Mouse (Mus musculus) cortical plate, adult 2 months (tissue): ENCODE results near the gene Arhgap23. TPM values are rescaled to one million over a fixed set of nuclear protein-coding genes. Genes with fewer than 3 reads are reported as not detected.

Experiments
- H3K27ac ChIP-seq: fragments of 200-500 bp; 2 replicates; pipeline ENCODE4 v1.5.1; 2012; ENCODE audit warnings: low read length, control low read depth, inconsistent platforms; ENCODE audit not compliant: insufficient read depth
- H3K4me1 ChIP-seq: fragments of 200-500 bp; 2 replicates; pipeline ENCODE4 v1.6.1; 2011; ENCODE audit warnings: low read length; ENCODE audit not compliant: control insufficient read depth, insufficient read depth
- H3K4me3 ChIP-seq: fragments of 200-500 bp; 2 replicates; pipeline ENCODE4 v1.5.1; 2011; ENCODE audit warnings: mild to moderate bottlenecking, low read length, control low read depth; ENCODE audit not compliant: insufficient read depth
- CTCF ChIP-seq: fragments of 200-500 bp; IDR thresholded peaks from 2 replicates; pipeline ENCODE4 v1.5.1; 2011; ENCODE audit warnings: mild to moderate bottlenecking, control low read depth, low read length; ENCODE audit not compliant: insufficient read depth; ENCODE audit errors: extremely low read depth
- POLR2A ChIP-seq: fragments of 200-500 bp; IDR thresholded peaks from 2 replicates; pipeline ENCODE4 v1.6.1; 2011; ENCODE audit warnings: mild to moderate bottlenecking, low read length, control low read depth; ENCODE audit not compliant: insufficient read depth; ENCODE audit errors: extremely low read depth
- polyA plus RNA-seq: library from polyadenylated mRNA; depleted of rRNA; stranded (reverse); fragments of >200 nt; gene quantifications from 2 replicates; pipeline ENCODE4 v1.2.3, GENCODE M21; 2012

The Arhgap23 gene
- polyA plus RNA-seq, 1 experiment = 71.5 TPM

- TF ChIP-seq POLR2A (no peak), CTCF (no peak)
- H3K4me3 ChIP-seq = no peak overlapping the region
- H3K4me1 ChIP-seq = no peaks in the 10 kb centered on the region
- H3K27ac ChIP-seq = no peak overlapping the region
These were observed 76.3 kb downstream of the Arhgap23 start for GRCm38 (mm10) chr11:97491640-97492039.

GRCm38 (mm10) chr11:97492836-97493235 lies 77.5 kb downstream of the Arhgap23 start:
- no peak for TF ChIP-seq CTCF
- no peak for TF ChIP-seq POLR2A
- H3K4me3 ChIP-seq = no peak overlapping the region
- H3K27ac ChIP-seq = no peak overlapping the region
- no peaks in the 10 kb centered on the region for H3K4me1 ChIP-seq

DNA sequence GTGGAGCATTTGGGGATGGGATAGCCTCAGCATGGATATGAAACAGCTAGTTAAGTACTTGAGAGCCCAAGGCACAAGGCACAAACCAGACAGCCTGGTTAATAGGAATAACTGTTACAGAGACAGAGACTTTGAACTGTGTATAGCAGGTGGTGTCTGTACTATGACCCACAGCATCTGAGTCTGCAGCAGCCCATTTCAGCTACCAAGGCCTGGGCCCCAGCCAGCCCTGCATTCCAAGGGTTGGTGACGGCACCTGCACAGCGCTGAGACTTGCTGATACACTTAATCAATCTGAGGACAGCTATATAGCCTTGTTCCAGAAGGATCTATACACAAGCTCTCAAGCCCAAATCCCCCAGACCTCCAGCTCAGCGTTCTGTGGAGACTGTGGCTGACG lies 82.2 kb downstream of the Arhgap23 start:
- no peak overlapping the region for H3K27ac ChIP-seq

GRCm38 (mm10) chr11:97499865-97500719 lies 84.8 kb downstream of the Arhgap23 start, which contains the start of gene 4933428G20Rik:
4933428G20Rik (minus strand) TSS chr11:97500340.
- Histone ChIP-seq H3K27ac (no peak within 1 kb of the TSS; the same call in 1 of the 2 replicates), H3K4me1 (peaks cover 1% of the 10 kb centered on the region; the same call in 1 of the 2 replicates)
- TF ChIP-seq POLR2A (peak; percentile 24; the same call in 1 of the 2 replicates), CTCF (no peak)

More for the DNA sequence above, 82.2 kb downstream of the Arhgap23 start:
- TF ChIP-seq POLR2A (no peak), CTCF (no peak)
- no peak overlapping the region for H3K4me3 ChIP-seq
- peaks cover under 1% of the 10 kb centered on the region; the same call in 1 of the 2 replicates for H3K4me1 ChIP-seq

DNA sequence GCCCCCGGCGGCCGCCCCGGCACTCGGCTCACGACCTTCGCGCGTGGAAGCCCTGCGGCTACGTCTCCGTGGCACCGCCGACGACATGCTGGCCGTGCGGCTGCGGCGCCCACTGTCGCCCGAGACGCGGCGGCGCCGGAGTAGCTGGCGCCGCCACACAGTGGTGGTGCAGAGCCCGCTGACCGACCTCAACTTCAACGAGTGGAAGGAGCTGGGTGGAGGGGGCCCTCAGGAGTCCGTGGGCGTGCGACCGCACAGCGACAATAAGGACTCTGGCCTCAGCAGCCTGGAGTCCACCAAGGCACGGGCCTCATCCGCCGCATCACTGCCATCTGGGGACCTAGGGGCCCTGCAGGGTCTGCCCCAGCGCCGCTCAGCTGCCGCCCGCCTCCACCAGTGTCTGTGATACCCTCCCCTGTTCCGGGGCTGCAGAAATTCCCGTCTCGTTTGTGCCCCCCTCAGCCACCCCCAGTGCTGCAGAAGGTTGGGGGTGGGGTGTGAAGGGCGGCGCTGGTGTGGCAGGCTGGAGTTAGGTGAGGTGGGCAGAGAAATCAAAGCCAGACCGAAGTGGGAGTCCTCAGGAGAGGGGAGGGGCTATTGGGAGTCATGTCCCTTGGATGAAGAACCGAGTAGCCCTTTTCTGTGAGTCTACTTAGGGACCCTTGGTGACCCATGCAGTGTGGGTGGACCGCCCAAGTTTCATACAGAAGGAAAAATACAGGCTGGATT lies 85.6 kb downstream of the Arhgap23 start:
- no peak overlapping the region; the same call in 1 of the 2 replicates for H3K27ac ChIP-seq
- TF ChIP-seq POLR2A (no peak), CTCF (no peak)
- H3K4me1 ChIP-seq = peaks cover 1% of the 10 kb centered on the region; the same call in 1 of the 2 replicates
- no peak overlapping the region for H3K4me3 ChIP-seq

More at GRCm38 (mm10) chr11:97499865-97500719, 84.8 kb downstream of the Arhgap23 start, which contains the start of gene 4933428G20Rik:
- H3K4me3 ChIP-seq = no peak within 1 kb of the TSS

DNA sequence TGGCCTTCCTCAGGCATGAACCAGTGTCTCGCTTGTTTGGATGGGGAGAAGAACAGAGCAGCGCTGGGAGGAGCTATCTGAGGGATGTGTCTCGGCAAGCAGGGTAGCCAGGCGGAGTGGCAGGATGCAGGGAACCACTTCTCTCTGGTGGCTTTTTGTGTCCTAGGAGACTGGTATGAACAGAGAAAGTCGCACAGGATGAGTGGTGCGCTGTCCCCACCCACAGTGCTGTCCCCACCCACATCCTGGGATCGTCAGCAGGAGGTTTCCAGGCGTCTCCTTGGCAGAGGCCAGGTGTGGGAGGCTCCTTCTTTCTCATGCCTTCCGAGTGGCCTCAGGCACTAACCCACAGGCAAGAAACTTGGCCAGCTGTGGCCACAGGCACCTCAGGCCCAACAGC lies 87.0 kb downstream of the Arhgap23 start:
- Histone ChIP-seq H3K4me1 (peaks cover 1% of the 10 kb centered on the region; the same call in 1 of the 2 replicates), H3K4me3 (no peak overlapping the region), H3K27ac (no peak overlapping the region)
- peak; percentile 28; the same call in 1 of the 2 replicates for TF ChIP-seq POLR2A
- TF ChIP-seq CTCF = no peak

- H3K4me3 ChIP-seq = no peak overlapping the region
- TF ChIP-seq CTCF (no peak), POLR2A (no peak)
- H3K27ac ChIP-seq = no peak overlapping the region
- H3K4me1 ChIP-seq = peaks cover 1% of the 10 kb centered on the region; the same call in 1 of the 2 replicates
These were observed 87.5 kb downstream of the Arhgap23 start for GRCm38 (mm10) chr11:97502846-97503245.

- Histone ChIP-seq H3K4me1 (peaks cover 1% of the 10 kb centered on the region; the same call in 1 of the 2 replicates), H3K27ac (no peak overlapping the region), H3K4me3 (no peak overlapping the region)
- TF ChIP-seq CTCF (no peak), POLR2A (no peak)
These were observed 90.5 kb downstream of the Arhgap23 start for GRCm38 (mm10) chr11:97505784-97506183.

DNA sequence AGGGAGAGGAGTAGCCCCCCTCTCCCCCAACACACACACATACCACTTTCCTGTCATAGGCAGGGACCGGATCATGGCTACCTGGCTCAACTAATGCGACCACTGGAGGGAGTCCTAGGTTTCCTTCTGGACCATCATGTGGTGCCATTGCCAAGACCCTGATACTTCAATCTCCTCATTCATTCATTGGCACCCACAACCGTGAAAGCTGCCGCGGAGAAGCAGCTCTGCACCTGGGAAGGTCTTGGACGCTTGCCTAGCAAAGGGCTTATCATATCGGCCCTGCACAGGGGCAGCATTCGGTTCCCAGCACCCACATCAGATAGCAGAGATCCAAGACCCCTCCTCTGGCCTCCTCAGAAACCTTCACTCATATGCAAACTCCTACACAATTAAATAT lies 91.0 kb downstream of the Arhgap23 start:
- Histone ChIP-seq H3K4me3 (no peak overlapping the region), H3K27ac (no peak overlapping the region), H3K4me1 (peaks cover 1% of the 10 kb centered on the region; the same call in 1 of the 2 replicates)
- TF ChIP-seq CTCF (peak; percentile 18; the same call in 1 of the 2 replicates), POLR2A (no peak)
